Mouse (Mus musculus): Measurements from ENCODE around the gene Nlrc5. TPM values are rescaled to one million over a fixed set of nuclear protein-coding genes. Genes with fewer than 3 reads are reported as not detected.

The Nlrc5 gene
- total and polyA plus RNA-seq, 3 experiments = 0.03 TPM; not detected in 2

- Histone ChIP-seq H3K79me2 (ENCODE audit: control insufficient read depth, insufficient read depth, low read length, poor library complexity) (peaks cover 34% of the 10 kb centered on the region), H3K4me1 (ENCODE audit: control insufficient read depth in 1 of 2, insufficient read depth in 2 of 2, low read length in 2 of 2) (peaks cover 13 to 25% of the 10 kb centered on the region in 2 experiments), H3K4me3 (ENCODE audit: control insufficient read depth in 1 of 2, insufficient read depth in 1 of 2, low read depth in 2 of 2, low read length in 2 of 2) (peak overlapping the region; percentile 93 to 94), H3K27me3 (ENCODE audit: control insufficient read depth in 1 of 2, insufficient read depth in 2 of 2, low read length in 2 of 2) (no peaks in the 10 kb centered on the region), H3K36me3 (ENCODE audit: control insufficient read depth in 1 of 2, insufficient read depth in 2 of 2, low read length in 2 of 2) (peaks cover 33 to 36% of the 10 kb centered on the region in 2 experiments), H3K9me3 (replicated peaks; ENCODE audit: insufficient read depth, low read length) (no peaks in the 10 kb centered on the region), H3K9ac (ENCODE audit: control insufficient read depth, low read depth, low read length, poor library complexity, severe bottlenecking) (peak overlapping the region; percentile 82), H3K27ac (ENCODE audit: control insufficient read depth, low read depth, low read length) (peak overlapping the region; percentile 68)
- TF ChIP-seq USF2 (IDR thresholded peaks at IDR 0.05; ENCODE audit: borderline replicate concordance in 1 of 2, insufficient read depth in 1 of 2, low read depth in 1 of 2, low read length in 2 of 2) (peak in 1 of 2 experiments; percentile 40; a peak in 1 of 4 replicates), HCFC1 (IDR thresholded peaks at IDR 0.05; ENCODE audit: low read depth, low read length) (0 out of 2 replicates have a peak, but pooled peaks have one; percentile 1), RCOR1 (IDR thresholded peaks at IDR 0.05; ENCODE audit: low read depth, low read length) (no peak), USF1 (IDR thresholded peaks at IDR 0.05; ENCODE audit: low read depth, low read length) (peak; percentile 91), MXI1 (IDR thresholded peaks at IDR 0.05; ENCODE audit: low read depth, low read length) (peak; percentile 98), POLR2AphosphoS2 (IDR thresholded peaks at IDR 0.05; ENCODE audit: low read length) (peak; percentile 47; the same call in 1 of the 2 replicates), MAX (IDR thresholded peaks at IDR 0.05; ENCODE audit: low read length) (peak; percentile 81), ETS1 (IDR thresholded peaks at IDR 0.05; ENCODE audit: low read depth, low read length) (no peak), CHD1 (IDR thresholded peaks at IDR 0.05; ENCODE audit: low read depth, low read length) (no peak), SIN3A (IDR thresholded peaks at IDR 0.05; ENCODE audit: low read length) (peak; percentile 97), BHLHE40 (IDR thresholded peaks at IDR 0.05; ENCODE audit: borderline replicate concordance, low read depth, low read length) (peak; percentile 57; the same call in 1 of the 2 replicates), EP300 (IDR thresholded peaks at IDR 0.05; ENCODE audit: low read depth in 1 of 2, low read length in 2 of 2) (0 out of 4 replicates have a peak, but pooled peaks of 1 of the 2 experiments have one; percentile 2), RAD21 (IDR thresholded peaks at IDR 0.05; ENCODE audit: low read depth, low read length) (no peak)
- peak; percentile 86 for DNase-seq (ENCODE audit: low read depth, low spot score)
Observed at GRCm38 (mm10) chr8:94387027-94387684, 47.0 kb upstream of the Nlrc5 start.

- H3K4me1 ChIP-seq (ENCODE audit: control insufficient read depth in 1 of 2, insufficient read depth in 2 of 2, low read length in 2 of 2) = peaks cover 13 to 25% of the 10 kb centered on the region in 2 experiments
- H3K4me3 ChIP-seq (ENCODE audit: control insufficient read depth in 1 of 2, insufficient read depth in 1 of 2, low read depth in 2 of 2, low read length in 2 of 2) = peak overlapping the region; percentile 93 to 94
- H3K27me3 ChIP-seq (ENCODE audit: control insufficient read depth in 1 of 2, insufficient read depth in 2 of 2, low read length in 2 of 2) = no peaks in the 10 kb centered on the region
- H3K79me2 ChIP-seq (ENCODE audit: control insufficient read depth, insufficient read depth, low read length, poor library complexity) = peaks cover 34% of the 10 kb centered on the region
- H3K9me3 ChIP-seq (replicated peaks; ENCODE audit: insufficient read depth, low read length) = no peaks in the 10 kb centered on the region
- peaks cover 36 to 38% of the 10 kb centered on the region in 2 experiments for H3K36me3 ChIP-seq (ENCODE audit: control insufficient read depth in 1 of 2, insufficient read depth in 2 of 2, low read length in 2 of 2)
- H3K9ac ChIP-seq (ENCODE audit: control insufficient read depth, low read depth, low read length, poor library complexity, severe bottlenecking) = peak overlapping the region; percentile 82
- H3K27ac ChIP-seq (ENCODE audit: control insufficient read depth, low read depth, low read length) = 0 out of 2 replicates have a peak overlapping the region, but pooled peaks have one; percentile 2
- TF ChIP-seq MEF2A (IDR thresholded peaks at IDR 0.05; ENCODE audit: extremely low read depth, insufficient replicate concordance, low read depth, low read length, poor library complexity, severe bottlenecking) = no peak
- no peak for TF ChIP-seq KAT2A (conservative IDR thresholded peaks at IDR 0.05; ENCODE audit: low read depth, low read length)
- no peak for TF ChIP-seq ZMIZ1 (IDR thresholded peaks at IDR 0.05; ENCODE audit: low read depth, low read length)
- TF ChIP-seq MYC (IDR thresholded peaks at IDR 0.05; ENCODE audit: low read depth, low read length) = 0 out of 2 replicates have a peak, but pooled peaks have one; percentile 9
- peak; percentile 60; the same call in 1 of the 2 replicates for TF ChIP-seq ZNF384 (IDR thresholded peaks at IDR 0.05; ENCODE audit: low read depth, low read length)
- DNase-seq (ENCODE audit: low read depth, low spot score) = peak; percentile 34
Observed at GRCm38 (mm10) chr8:94387785-94388184, 46.4 kb upstream of the Nlrc5 start.
